In genomic region chr13:30523971-30524370, GRCm38 (mm10) we compare ENCODE assay signal across 23 mouse cellular contexts. TPM values are rescaled to one million over a fixed set of nuclear protein-coding genes. Genes with fewer than 3 reads are reported as not detected.
DNase-seq lines count a peak whose midpoint lies in the region; ATAC-seq and TF ChIP-seq lines count a peak whose summit lies in the region.
"Had no signal": no experiment of that assay in that cellular context is flagged by ENCODE, and none has a peak within 500 bp of the region (broad histone marks: within the 10 kb centered on the region; RNA-seq: fewer than 3 reads in every experiment).

No protein-coding gene starts in this region.

- no peak overlapping the region for H3K27ac ChIP-seq in embryonic facial prominence, embryonic 14.5 days (replicated peaks; ENCODE audit: low read depth, low read length)
- H3K27ac ChIP-seq in embryonic facial prominence, embryonic 10.5 days (replicated peaks): no peak overlapping the region
- H3K27ac ChIP-seq in heart, postnatal 0 days (ENCODE audit: low read depth): no peak overlapping the region
- H3K27ac ChIP-seq: forebrain, embryonic 15.5 days; heart, embryonic 15.5 days; lung, embryonic 15.5 days had no signal

- H3K9me3 ChIP-seq in embryonic facial prominence, embryonic 14.5 days (ENCODE audit: control insufficient read depth, low read length): no peaks in the 10 kb centered on the region
- H3K9me3 ChIP-seq in embryonic facial prominence, embryonic 10.5 days: no peaks in the 10 kb centered on the region
- no peaks in the 10 kb centered on the region for H3K9me3 ChIP-seq in heart, postnatal 0 days (replicated peaks; ENCODE audit: control insufficient read depth, low read length)
- H3K9me3 ChIP-seq: forebrain, embryonic 15.5 days; G1E; heart, embryonic 15.5 days; lung, embryonic 15.5 days had no signal

- ATAC-seq in embryonic facial prominence, embryonic 14.5 days (ENCODE audit: low read depth): no peak
- no peak for ATAC-seq in heart, postnatal 0 days (ENCODE audit: insufficient read depth, low read depth)
- ATAC-seq: CD4-positive, CD25-positive, alpha-beta regulatory T cell, adult 4 months; forebrain, embryonic 15.5 days; hindbrain, embryonic 16.5 days had no signal

- TF ChIP-seq EP300 in heart, postnatal 0 days (IDR thresholded peaks at IDR 0.05; ENCODE audit: low read depth): no peak

- peak; percentile 22 for DNase-seq in embryonic facial prominence, embryonic 14.5 days (ENCODE audit: low spot score)
- DNase-seq in embryonic facial prominence, embryonic 10.5 days (ENCODE audit: low spot score): no peak
- peak; percentile 13 to 14 for DNase-seq in lung, adult 18-20 months
- DNase-seq in lung, postnatal 25 days (ENCODE audit: low spot score): no peak
- peak; percentile 32 for DNase-seq in heart, postnatal 0 days (ENCODE audit: low spot score)
- peak; percentile 30 for DNase-seq in lung, postnatal 36 days
- DNase-seq in liver: no peak
- no peak for DNase-seq in neural tube, embryonic 10.5 days (ENCODE audit: extremely low spot score, low spot score)
- DNase-seq: cerebellum, postnatal 14 days; embryo, embryonic 11 days; kidney, adult 8-10 months; kidney, postnatal 4 days; layer of hippocampus, postnatal 36 days; right cerebral cortex, postnatal 14 days; thymus, postnatal 36 days had no signal

- no peak overlapping the region for H3K4me2 ChIP-seq in embryonic facial prominence, embryonic 14.5 days (ENCODE audit: low read depth, low read length)
- no peak overlapping the region for H3K4me2 ChIP-seq in heart, postnatal 0 days (ENCODE audit: low read depth, low read length)
- H3K4me2 ChIP-seq: forebrain, embryonic 15.5 days; heart, embryonic 15.5 days; liver, embryonic 11.5 days; lung, embryonic 15.5 days had no signal

- H3K4me3 ChIP-seq in embryonic facial prominence, embryonic 14.5 days (ENCODE audit: low read depth, low read length): no peak overlapping the region
- H3K4me3 ChIP-seq in embryonic facial prominence, embryonic 10.5 days: no peak overlapping the region
- H3K4me3 ChIP-seq in heart, postnatal 0 days (ENCODE audit: low read depth, low read length): no peak overlapping the region
- H3K4me3 ChIP-seq: erythroblast, embryonic 14.5 days; forebrain, embryonic 15.5 days; heart, embryonic 15.5 days; lung, embryonic 15.5 days had no signal

- H3K4me1 ChIP-seq in embryonic facial prominence, embryonic 14.5 days (ENCODE audit: control insufficient read depth, insufficient read depth, low read length): no peaks in the 10 kb centered on the region
- no peaks in the 10 kb centered on the region for H3K4me1 ChIP-seq in embryonic facial prominence, embryonic 10.5 days
- no peaks in the 10 kb centered on the region for H3K4me1 ChIP-seq in heart, postnatal 0 days (ENCODE audit: control insufficient read depth, insufficient read depth)
- H3K4me1 ChIP-seq: forebrain, embryonic 15.5 days; lung, embryonic 15.5 days had no signal

- no peaks in the 10 kb centered on the region for H3K36me3 ChIP-seq in embryonic facial prominence, embryonic 14.5 days (ENCODE audit: control insufficient read depth, insufficient read depth, low read length)
- H3K36me3 ChIP-seq in embryonic facial prominence, embryonic 10.5 days (replicated peaks): no peaks in the 10 kb centered on the region
- no peaks in the 10 kb centered on the region for H3K36me3 ChIP-seq in heart, postnatal 0 days (replicated peaks; ENCODE audit: control insufficient read depth, insufficient read depth, low read length)
- H3K36me3 ChIP-seq: forebrain, embryonic 15.5 days; G1E; heart, embryonic 15.5 days; lung, embryonic 15.5 days had no signal

- H3K9ac ChIP-seq in embryonic facial prominence, embryonic 14.5 days (ENCODE audit: low read depth, low read length): no peak overlapping the region
- no peak overlapping the region for H3K9ac ChIP-seq in heart, postnatal 0 days (replicated peaks; ENCODE audit: low read depth, low read length)
- H3K9ac ChIP-seq: forebrain, embryonic 15.5 days; heart, embryonic 15.5 days; lung, embryonic 15.5 days had no signal

- H3K27me3 ChIP-seq in embryonic facial prominence, embryonic 14.5 days (replicated peaks; ENCODE audit: control insufficient read depth, insufficient read depth, low read length): no peaks in the 10 kb centered on the region
- no peaks in the 10 kb centered on the region for H3K27me3 ChIP-seq in embryonic facial prominence, embryonic 10.5 days (replicated peaks; ENCODE audit: low read depth, poor library complexity, severe bottlenecking)
- H3K27me3 ChIP-seq in heart, postnatal 0 days (ENCODE audit: control insufficient read depth, insufficient read depth, low read length): no peaks in the 10 kb centered on the region
- H3K27me3 ChIP-seq: forebrain, embryonic 15.5 days; heart, embryonic 15.5 days; lung, embryonic 15.5 days had no signal

- TF ChIP-seq CTCF in heart, postnatal 0 days (IDR thresholded peaks at IDR 0.05; ENCODE audit: low read depth): no peak

- WGBS in embryonic facial prominence, embryonic 14.5 days: 81% methylated on average over 9 of the region's 9 CpGs
- 89% methylated on average over 9 of the region's 9 CpGs for WGBS in embryonic facial prominence, embryonic 10.5 days
- WGBS in heart, postnatal 0 days: 54% methylated on average over 9 of the region's 9 CpGs

RNA-seq across cellular contexts. Expression of gene Uqcrfs1, which starts 21.2 kb away (rescaled TPM):
- polyA plus RNA-seq in embryonic facial prominence, embryonic 14.5 days (2014; fragmentation: Nextera tagmentation; extraction: Ambion mirVana): 218 and 252 TPM in 2 replicates
- polyA plus RNA-seq in embryonic facial prominence, embryonic 10.5 days (2016; fragmentation: Nextera tagmentation; extraction: Ambion mirVana): 235 and 239 TPM in 2 replicates
- 1,049 and 1,070 TPM in 2 replicates for total RNA-seq in heart, postnatal 0 days (2014; rRNA removed; ENCODE audit: low replicate concordance)
- polyA plus RNA-seq in heart, postnatal 0 days (2015; fragmentation: Nextera tagmentation; extraction: Ambion mirVana): 1,491 and 1,508 TPM in 2 replicates

Comparison
In these comparisons a context has a peak if more than half of its experiments do, and no peak if none do; other contexts are left out.
1. DNase-seq: peak in embryonic facial prominence, embryonic 14.5 days (single experiment), lung, adult 18-20 months (2 of 2), heart, postnatal 0 days (single experiment) and lung, postnatal 36 days (single experiment); none in embryonic facial prominence, embryonic 10.5 days (single experiment), lung, postnatal 25 days (single experiment), liver (single experiment) and neural tube, embryonic 10.5 days (single experiment).